Mouse (Mus musculus) megakaryocyte, embryonic 14.5 days (primary cell): ENCODE measurements around the gene Gmcl1.

Experiments used
- FLI1 ChIP-seq: IDR thresholded peaks from 2 replicates; pipeline ENCODE4 v1.6.1; 2012; ENCODE audit warnings: low read length, inconsistent platforms, mixed read lengths
- GATA1 ChIP-seq: IDR thresholded peaks from 3 replicates; pipeline ENCODE4 v1.6.1; 2012; ENCODE audit warnings: mixed read lengths, low read length, inconsistent platforms, borderline replicate concordance

- TF ChIP-seq GATA1 (no peak; the same call in 2 of the 3 replicates), FLI1 (peak; percentile 71)
Observed at GRCm38 (mm10) chr6:86733183-86733876, at the start of gene Gmcl1.
